Mouse (Mus musculus): Measurements from ENCODE around the gene Atp6v1g2. TPM values are rescaled to one million over a fixed set of nuclear protein-coding genes. Genes with fewer than 3 reads are reported as not detected.

The Atp6v1g2 gene
- total RNA-seq, 1 experiment = 0.71 TPM

DNA sequence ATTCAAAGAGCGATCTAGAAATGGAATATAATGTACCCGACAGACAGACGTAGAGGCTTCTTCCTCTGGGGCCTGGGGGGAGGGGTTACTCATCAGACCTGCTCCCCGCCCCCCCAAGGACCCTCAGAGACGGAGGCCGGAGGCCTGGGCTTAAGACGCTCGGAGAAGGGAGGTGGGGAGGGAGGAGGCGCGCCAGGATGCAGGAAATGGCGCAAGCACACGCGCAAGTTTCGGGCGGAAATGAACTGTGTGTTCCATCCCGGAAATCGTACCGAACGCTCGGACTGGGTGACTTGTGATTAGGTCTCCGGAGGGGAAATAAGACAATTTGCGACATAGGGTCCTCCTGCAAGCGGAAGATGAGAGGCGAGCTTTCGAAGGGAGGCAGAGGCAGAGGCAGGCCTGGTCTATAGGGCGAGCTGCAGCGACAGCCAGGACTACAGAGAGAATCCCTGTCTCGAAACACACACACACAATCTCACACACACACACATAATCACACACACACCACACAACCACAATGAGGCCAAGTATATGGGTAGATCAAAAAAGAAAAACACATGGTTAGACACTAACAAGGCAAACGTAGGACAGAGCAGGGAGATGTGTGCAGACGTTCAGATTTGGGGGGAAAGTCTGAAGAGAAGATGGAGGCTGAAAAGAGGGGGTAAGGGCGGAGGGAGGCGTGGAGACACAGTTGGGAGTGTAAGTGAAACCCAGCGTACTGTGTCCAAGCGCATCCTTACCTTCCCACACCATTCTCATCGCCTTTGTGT, 2.3 kb downstream of the Atp6v1g2 start, which contains the start of gene Nfkbil1:
Gene Nfkbil1, minus strand, starts transcription at position 179 of the 776 bp plus-strand sequence.
- in situ Hi-C loops (cut with MboI; ENCODE audit: low sequenced_read_pairs in 2 of 2, unreplicated experiment in 2 of 2) = no loop called here
- TF ChIP-seq ZNF384 (IDR thresholded peaks at IDR 0.05; ENCODE audit: low read depth, low read length) = no peak
- TF ChIP-seq HCFC1 (IDR thresholded peaks at IDR 0.05; ENCODE audit: borderline replicate concordance, insufficient read depth, low read length) = peak; percentile 86
- H3K9me3 ChIP-seq (ENCODE audit: control insufficient read depth, insufficient read depth, low read depth, low read length) = no peaks in the 10 kb centered on the region
- DNase-seq (ENCODE audit: low read depth, low spot score) = peak; percentile 89
- H3K27ac ChIP-seq (ENCODE audit: insufficient read depth, low read depth, low read length, poor library complexity, severe bottlenecking) = peak within 1 kb of the TSS; percentile 26
- peak within 1 kb of the TSS; percentile 83 for H3K9ac ChIP-seq (ENCODE audit: insufficient read depth, low read depth, low read length, poor library complexity, severe bottlenecking)
- H3K36me3 ChIP-seq (ENCODE audit: control insufficient read depth, insufficient read depth, low read length, poor library complexity, severe bottlenecking) = peaks cover 5% of the 10 kb centered on the region; the same call in 1 of the 2 replicates
- peaks cover 0 to 2% of the 10 kb centered on the region in 2 experiments; a peak in 1 of 4 replicates for H3K4me1 ChIP-seq (ENCODE audit: control insufficient read depth in 2 of 2, insufficient read depth in 2 of 2, low read length in 2 of 2, poor library complexity in 1 of 2)
- peak within 1 kb of the TSS; percentile 74 to 76 for H3K4me3 ChIP-seq (ENCODE audit: insufficient read depth in 1 of 2, low read depth in 1 of 2, low read length in 2 of 2, poor library complexity in 1 of 2, severe bottlenecking in 1 of 2)

DNA sequence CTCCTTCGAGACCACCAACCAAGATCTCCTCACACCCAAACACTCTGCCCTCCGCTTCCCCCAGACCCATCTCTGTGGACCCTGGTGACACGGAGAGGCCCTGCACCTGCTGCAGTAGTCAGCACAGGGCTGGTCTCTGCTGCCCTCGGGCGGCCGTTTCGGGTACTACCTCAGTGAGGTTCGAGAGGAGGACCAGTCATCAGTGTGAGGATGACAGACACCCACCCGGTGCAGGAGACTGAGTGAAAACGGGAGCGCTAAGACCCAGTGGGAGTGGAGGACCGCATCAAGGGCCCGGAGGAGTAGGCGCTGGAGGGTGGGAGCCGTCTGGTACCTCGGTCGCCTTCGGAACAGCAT, 2.9 kb downstream of the Atp6v1g2 start:
- Histone ChIP-seq H3K27ac (ENCODE audit: insufficient read depth, low read depth, low read length, poor library complexity, severe bottlenecking) (peak overlapping the region; percentile 26; the same call in 1 of the 2 replicates), H3K9me3 (ENCODE audit: control insufficient read depth, insufficient read depth, low read depth, low read length) (no peaks in the 10 kb centered on the region), H3K4me1 (ENCODE audit: control insufficient read depth in 2 of 2, insufficient read depth in 2 of 2, low read length in 2 of 2, poor library complexity in 1 of 2) (peaks cover 0 to 2% of the 10 kb centered on the region in 2 experiments; a peak in 1 of 4 replicates), H3K4me3 (ENCODE audit: insufficient read depth in 1 of 2, low read depth in 1 of 2, low read length in 2 of 2, poor library complexity in 1 of 2, severe bottlenecking in 1 of 2) (peak overlapping the region; percentile 74 to 76), H3K9ac (ENCODE audit: insufficient read depth, low read depth, low read length, poor library complexity, severe bottlenecking) (peak overlapping the region; percentile 73), H3K36me3 (ENCODE audit: control insufficient read depth, insufficient read depth, low read length, poor library complexity, severe bottlenecking) (no peaks in the 10 kb centered on the region)
- TF ChIP-seq ZC3H11A (IDR thresholded peaks at IDR 0.05; ENCODE audit: borderline replicate concordance, low read depth, low read length) (peak; percentile 49; the same call in 1 of the 2 replicates), CHD2 (IDR thresholded peaks at IDR 0.05; ENCODE audit: low read depth, low read length) (no peak), HCFC1 (IDR thresholded peaks at IDR 0.05; ENCODE audit: borderline replicate concordance, insufficient read depth, low read length) (0 out of 2 replicates have a peak, but pooled peaks have one; percentile 37)
- in situ Hi-C loops (cut with MboI; ENCODE audit: low sequenced_read_pairs in 2 of 2, unreplicated experiment in 2 of 2) = no loop called here
- peak; percentile 87 for DNase-seq (ENCODE audit: low read depth, low spot score)

DNA sequence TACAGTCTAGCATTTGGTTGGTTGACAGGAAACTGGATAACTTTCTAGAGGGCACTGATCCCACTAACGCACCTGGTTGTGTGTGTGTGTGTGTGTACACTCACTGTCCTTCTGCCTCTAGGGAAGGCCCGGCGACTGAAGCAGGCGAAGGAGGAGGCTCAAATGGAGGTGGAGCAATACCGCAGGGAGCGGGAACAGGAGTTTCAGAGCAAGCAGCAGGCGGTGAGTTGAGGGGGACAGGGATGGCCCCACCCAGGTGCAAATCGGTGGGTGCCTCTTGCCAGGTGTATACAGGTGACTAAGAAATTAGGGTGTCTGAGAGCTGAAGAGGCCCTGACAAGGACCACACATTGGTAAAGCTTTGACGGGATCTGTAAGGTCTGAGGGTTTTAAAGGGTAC, 3.5 kb downstream of the Atp6v1g2 start:
- Histone ChIP-seq H3K9ac (ENCODE audit: insufficient read depth, low read depth, low read length, poor library complexity, severe bottlenecking) (no peak overlapping the region), H3K4me1 (ENCODE audit: control insufficient read depth in 2 of 2, insufficient read depth in 2 of 2, low read length in 2 of 2, poor library complexity in 1 of 2) (no peaks in the 10 kb centered on the region; a peak in 1 of 4 replicates), H3K9me3 (ENCODE audit: control insufficient read depth, insufficient read depth, low read depth, low read length) (no peaks in the 10 kb centered on the region), H3K27ac (ENCODE audit: insufficient read depth, low read depth, low read length, poor library complexity, severe bottlenecking) (no peak overlapping the region), H3K4me3 (ENCODE audit: insufficient read depth in 1 of 2, low read depth in 1 of 2, low read length in 2 of 2, poor library complexity in 1 of 2, severe bottlenecking in 1 of 2) (no peak overlapping the region), H3K36me3 (ENCODE audit: control insufficient read depth, insufficient read depth, low read length, poor library complexity, severe bottlenecking) (no peaks in the 10 kb centered on the region)
- TF ChIP-seq ZC3H11A (IDR thresholded peaks at IDR 0.05; ENCODE audit: borderline replicate concordance, low read depth, low read length) (no peak), CHD2 (IDR thresholded peaks at IDR 0.05; ENCODE audit: low read depth, low read length) (no peak), HCFC1 (IDR thresholded peaks at IDR 0.05; ENCODE audit: borderline replicate concordance, insufficient read depth, low read length) (no peak), ZNF384 (IDR thresholded peaks at IDR 0.05; ENCODE audit: low read depth, low read length) (no peak), MAFK (IDR thresholded peaks at IDR 0.05; ENCODE audit: insufficient read depth, low read depth, low read length) (no peak)
- in situ Hi-C loops (cut with MboI; ENCODE audit: low sequenced_read_pairs in 2 of 2, unreplicated experiment in 2 of 2) = no loop called here
- no peak for DNase-seq (ENCODE audit: low read depth, low spot score)

DNA sequence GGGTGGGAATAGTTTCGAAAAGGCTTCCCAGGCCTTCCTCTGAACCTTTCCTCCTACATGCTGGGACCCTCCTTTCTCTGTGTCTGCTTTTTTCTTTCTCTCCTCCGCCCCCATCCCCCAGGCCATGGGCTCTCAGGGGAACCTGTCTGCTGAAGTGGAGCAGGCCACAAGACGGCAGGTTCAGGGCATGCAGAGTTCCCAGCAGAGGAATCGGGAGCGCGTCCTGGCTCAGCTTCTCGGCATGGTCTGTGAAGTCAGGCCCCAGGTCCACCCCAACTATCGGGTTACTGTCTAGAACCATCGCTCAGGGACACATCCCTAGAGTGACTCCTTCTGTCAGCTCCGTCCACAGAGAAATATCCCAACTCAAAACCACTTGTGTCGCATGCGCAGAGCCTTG, 4.0 kb downstream of the Atp6v1g2 start:
- H3K4me3 ChIP-seq (ENCODE audit: insufficient read depth in 1 of 2, low read depth in 1 of 2, low read length in 2 of 2, poor library complexity in 1 of 2, severe bottlenecking in 1 of 2) = no peak overlapping the region
- TF ChIP-seq CHD2 (IDR thresholded peaks at IDR 0.05; ENCODE audit: low read depth, low read length) (no peak), ZNF384 (IDR thresholded peaks at IDR 0.05; ENCODE audit: low read depth, low read length) (no peak), ZC3H11A (IDR thresholded peaks at IDR 0.05; ENCODE audit: borderline replicate concordance, low read depth, low read length) (no peak), MAFK (IDR thresholded peaks at IDR 0.05; ENCODE audit: insufficient read depth, low read depth, low read length) (no peak), HCFC1 (IDR thresholded peaks at IDR 0.05; ENCODE audit: borderline replicate concordance, insufficient read depth, low read length) (no peak)
- in situ Hi-C loops (cut with MboI; ENCODE audit: low sequenced_read_pairs in 2 of 2, unreplicated experiment in 2 of 2) = no loop called here
- H3K27ac ChIP-seq (ENCODE audit: insufficient read depth, low read depth, low read length, poor library complexity, severe bottlenecking) = no peak overlapping the region
- H3K36me3 ChIP-seq (ENCODE audit: control insufficient read depth, insufficient read depth, low read length, poor library complexity, severe bottlenecking) = peaks cover 1% of the 10 kb centered on the region; the same call in 1 of the 2 replicates
- no peak for DNase-seq (ENCODE audit: low read depth, low spot score)
- no peaks in the 10 kb centered on the region; a peak in 1 of 4 replicates for H3K4me1 ChIP-seq (ENCODE audit: control insufficient read depth in 2 of 2, insufficient read depth in 2 of 2, low read length in 2 of 2, poor library complexity in 1 of 2)
- no peak overlapping the region for H3K9ac ChIP-seq (ENCODE audit: insufficient read depth, low read depth, low read length, poor library complexity, severe bottlenecking)
- H3K9me3 ChIP-seq (ENCODE audit: control insufficient read depth, insufficient read depth, low read depth, low read length) = no peaks in the 10 kb centered on the region
